Mouse (Mus musculus): Measurements from ENCODE around the gene Csmd2. TPM values are rescaled to one million over a fixed set of nuclear protein-coding genes. Genes with fewer than 3 reads are reported as not detected.

Csmd2 gene
- polyA plus RNA-seq, 1 experiment from 2014 or later: 4.3 TPM

- 51% methylated on average over 2 of the region's 2 CpGs for WGBS
- H3K27ac ChIP-seq: no peak overlapping the region
- no peaks in the 10 kb centered on the region for H3K36me3 ChIP-seq (replicated peaks)
- no peak overlapping the region for H3K4me3 ChIP-seq (replicated peaks)
- no peaks in the 10 kb centered on the region for H3K27me3 ChIP-seq
- no peak for ATAC-seq (ENCODE audit: low FRiP score)
- H3K4me1 ChIP-seq: peaks cover 4% of the 10 kb centered on the region
- no peak overlapping the region for H3K9ac ChIP-seq
- H3K9me3 ChIP-seq: no peaks in the 10 kb centered on the region
- H3K4me2 ChIP-seq: no peak overlapping the region
Observed at GRCm38 (mm10) chr4:128325511-128325910, 337.9 kb downstream of the Csmd2 start.

GRCm38 (mm10) chr4:128326755-128327154, 339.1 kb downstream of the Csmd2 start:
- Histone ChIP-seq H3K4me1 (peaks cover 5% of the 10 kb centered on the region), H3K27ac (no peak overlapping the region), H3K4me2 (no peak overlapping the region), H3K36me3 (replicated peaks) (no peaks in the 10 kb centered on the region), H3K27me3 (no peaks in the 10 kb centered on the region), H3K9me3 (no peaks in the 10 kb centered on the region), H3K9ac (no peak overlapping the region), H3K4me3 (replicated peaks) (no peak overlapping the region)
- 89% methylated on average over 4 of the region's 4 CpGs for WGBS
- ATAC-seq (ENCODE audit: low FRiP score): no peak

GRCm38 (mm10) chr4:128327421-128327820, 339.8 kb downstream of the Csmd2 start:
- Histone ChIP-seq H3K36me3 (replicated peaks) (no peaks in the 10 kb centered on the region), H3K9ac (no peak overlapping the region), H3K27ac (no peak overlapping the region), H3K9me3 (no peaks in the 10 kb centered on the region), H3K27me3 (no peaks in the 10 kb centered on the region), H3K4me3 (replicated peaks) (no peak overlapping the region), H3K4me2 (no peak overlapping the region), H3K4me1 (peaks cover 5% of the 10 kb centered on the region)
- 85% methylated on average over 6 of the region's 6 CpGs for WGBS
- no peak for ATAC-seq (ENCODE audit: low FRiP score)

- Histone ChIP-seq H3K27me3 (no peaks in the 10 kb centered on the region), H3K4me2 (no peak overlapping the region), H3K9me3 (no peaks in the 10 kb centered on the region), H3K27ac (no peak overlapping the region), H3K4me3 (replicated peaks) (no peak overlapping the region), H3K4me1 (peaks cover 5% of the 10 kb centered on the region), H3K9ac (no peak overlapping the region), H3K36me3 (replicated peaks) (no peaks in the 10 kb centered on the region)
- no peak for ATAC-seq (ENCODE audit: low FRiP score)
- 76% methylated on average over 9 of the region's 9 CpGs for WGBS
Observed at GRCm38 (mm10) chr4:128330519-128330918, 342.9 kb downstream of the Csmd2 start.

DNA sequence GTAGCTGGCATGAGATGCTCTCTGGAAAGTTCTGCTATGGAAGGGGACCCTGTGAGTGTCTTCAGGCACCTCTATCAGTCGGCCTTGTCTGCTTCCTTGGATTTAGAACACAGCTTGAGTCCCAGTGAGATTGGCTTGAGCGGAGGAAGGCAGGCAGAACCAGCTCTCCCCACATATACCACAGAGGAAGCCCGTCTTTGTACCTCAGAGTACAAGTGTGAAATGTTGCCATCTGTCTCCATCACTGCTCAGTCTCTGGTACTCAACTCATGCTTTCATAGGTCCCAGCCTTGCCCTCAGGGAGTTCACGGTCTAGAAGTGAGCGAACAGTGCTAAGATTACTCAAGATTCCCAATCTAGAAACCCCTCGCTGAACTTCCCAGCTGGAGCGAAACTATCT, 352.8 kb downstream of the Csmd2 start:
- H3K9me3 ChIP-seq: no peaks in the 10 kb centered on the region
- H3K4me3 ChIP-seq (replicated peaks): no peak overlapping the region
- 88% methylated on average over 7 of the region's 7 CpGs for WGBS
- H3K27ac ChIP-seq: no peak overlapping the region
- H3K4me1 ChIP-seq: no peaks in the 10 kb centered on the region
- H3K9ac ChIP-seq: no peak overlapping the region
- H3K27me3 ChIP-seq: no peaks in the 10 kb centered on the region
- H3K4me2 ChIP-seq: no peak overlapping the region
- no peak for ATAC-seq (ENCODE audit: low FRiP score)
- H3K36me3 ChIP-seq (replicated peaks): no peaks in the 10 kb centered on the region

- no peaks in the 10 kb centered on the region for H3K9me3 ChIP-seq
- no peak overlapping the region for H3K4me2 ChIP-seq
- H3K36me3 ChIP-seq (replicated peaks): no peaks in the 10 kb centered on the region
- H3K4me3 ChIP-seq (replicated peaks): no peak overlapping the region
- no peaks in the 10 kb centered on the region for H3K27me3 ChIP-seq
- no peak overlapping the region for H3K27ac ChIP-seq
- H3K4me1 ChIP-seq: no peaks in the 10 kb centered on the region
- H3K9ac ChIP-seq: no peak overlapping the region
- 77% methylated on average over 7 of the region's 7 CpGs for WGBS
- ATAC-seq (ENCODE audit: low FRiP score): no peak
Observed at GRCm38 (mm10) chr4:128341315-128341714, 353.7 kb downstream of the Csmd2 start.

DNA sequence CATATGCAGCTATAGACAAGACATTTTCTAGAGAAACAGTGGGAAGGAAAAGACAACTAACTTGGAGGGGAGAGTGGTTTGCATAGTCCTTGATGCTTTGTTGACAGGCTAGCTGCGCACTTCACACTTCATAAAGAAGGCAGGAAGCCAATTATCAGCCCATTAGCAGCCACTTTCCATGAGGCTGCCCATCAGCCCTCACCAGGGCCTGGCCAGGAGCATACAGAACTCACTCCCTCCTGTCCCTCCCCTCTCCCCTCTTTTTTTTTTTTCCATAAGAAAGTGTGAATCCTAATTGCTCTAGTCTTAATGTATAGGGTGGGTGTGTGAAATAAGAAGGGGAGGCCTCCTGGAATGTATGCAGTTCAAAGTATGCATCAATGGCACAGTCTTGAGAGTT, 354.6 kb downstream of the Csmd2 start:
- H3K4me2 ChIP-seq: no peak overlapping the region
- no peak overlapping the region for H3K4me3 ChIP-seq (replicated peaks)
- no peaks in the 10 kb centered on the region for H3K36me3 ChIP-seq (replicated peaks)
- no peaks in the 10 kb centered on the region for H3K9me3 ChIP-seq
- H3K27ac ChIP-seq: no peak overlapping the region
- no peak overlapping the region for H3K9ac ChIP-seq
- H3K27me3 ChIP-seq: no peaks in the 10 kb centered on the region
- WGBS: 62% methylated on average over 1 of the region's 1 CpGs
- ATAC-seq (ENCODE audit: low FRiP score): no peak
- H3K4me1 ChIP-seq: no peaks in the 10 kb centered on the region

DNA sequence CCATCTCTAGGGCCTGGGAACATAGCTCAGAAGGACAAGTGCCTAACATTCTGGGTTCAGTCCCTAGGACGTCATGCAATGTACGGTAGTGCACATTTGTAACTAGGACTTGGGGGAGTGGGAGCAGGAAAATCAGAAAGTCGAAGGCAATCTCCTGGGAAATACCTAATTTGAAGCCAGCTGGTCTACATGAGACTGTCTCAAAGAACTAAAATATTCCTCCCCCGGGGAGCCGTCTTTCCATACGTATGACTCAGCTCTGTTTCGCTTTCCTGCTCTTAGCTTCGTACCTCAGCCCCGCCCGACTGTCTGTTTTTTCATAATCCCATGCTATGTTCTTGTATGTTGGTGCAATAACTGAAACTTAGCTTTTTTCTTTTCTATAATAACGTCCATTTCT, 371.1 kb downstream of the Csmd2 start:
- Histone ChIP-seq H3K4me2 (no peak overlapping the region), H3K4me1 (no peaks in the 10 kb centered on the region), H3K27me3 (no peaks in the 10 kb centered on the region), H3K4me3 (replicated peaks) (no peak overlapping the region), H3K9me3 (no peaks in the 10 kb centered on the region), H3K9ac (no peak overlapping the region), H3K27ac (no peak overlapping the region), H3K36me3 (replicated peaks) (no peaks in the 10 kb centered on the region)
- WGBS: 93% methylated on average over 11 of the region's 11 CpGs
- no peak for ATAC-seq (ENCODE audit: low FRiP score)

GRCm38 (mm10) chr4:128365851-128366250, 378.2 kb downstream of the Csmd2 start:
- Histone ChIP-seq H3K4me3 (replicated peaks) (no peak overlapping the region), H3K9ac (no peak overlapping the region), H3K9me3 (no peaks in the 10 kb centered on the region), H3K4me2 (no peak overlapping the region), H3K4me1 (no peaks in the 10 kb centered on the region), H3K27ac (no peak overlapping the region), H3K36me3 (replicated peaks) (no peaks in the 10 kb centered on the region), H3K27me3 (no peaks in the 10 kb centered on the region)
- no peak for ATAC-seq (ENCODE audit: low FRiP score)
- WGBS: 78% methylated on average over 4 of the region's 4 CpGs

DNA sequence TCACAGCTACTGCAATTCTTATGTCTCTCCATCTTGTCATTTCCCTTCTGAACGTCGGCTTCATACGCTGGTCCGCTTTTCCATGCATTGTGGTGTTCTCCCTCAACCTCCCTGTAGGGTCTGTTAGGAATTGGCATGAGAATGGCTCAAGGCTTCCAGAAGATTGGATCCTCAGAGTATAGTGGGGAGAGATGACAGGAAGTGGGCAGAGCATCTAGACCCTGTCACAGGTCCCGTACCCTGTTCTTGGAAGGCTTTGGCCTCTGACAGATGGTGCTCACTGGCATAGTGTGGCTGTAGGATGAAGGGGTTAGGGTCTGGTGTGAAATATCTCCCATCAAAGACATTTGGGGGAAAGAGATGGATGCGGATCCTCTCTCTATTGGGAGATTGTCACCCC, 380.4 kb downstream of the Csmd2 start:
- WGBS: 96% methylated on average over 6 of the region's 6 CpGs

DNA sequence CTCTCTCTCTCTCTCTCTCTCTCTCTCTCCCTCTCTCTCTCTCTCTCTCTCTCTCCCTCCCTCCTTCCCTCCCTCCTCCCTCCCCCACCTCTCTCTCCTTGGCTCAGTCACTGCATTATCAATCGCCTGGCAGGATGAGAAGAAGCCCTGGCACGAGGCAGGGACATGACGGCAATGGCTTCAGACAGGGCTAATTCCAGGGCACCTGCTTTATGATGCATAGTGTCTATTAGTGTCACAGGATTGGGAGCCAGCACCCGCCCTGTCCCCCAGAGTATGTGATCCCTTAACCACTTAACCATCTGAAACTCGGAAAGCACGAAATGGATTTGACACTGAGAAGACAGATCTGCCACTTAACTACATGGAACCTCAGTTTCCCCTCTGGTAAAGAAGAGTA, 384.1 kb downstream of the Csmd2 start:
- Histone ChIP-seq H3K36me3 (replicated peaks) (no peaks in the 10 kb centered on the region), H3K27me3 (no peaks in the 10 kb centered on the region), H3K4me2 (no peak overlapping the region), H3K27ac (no peak overlapping the region), H3K4me3 (replicated peaks) (no peak overlapping the region), H3K4me1 (no peaks in the 10 kb centered on the region), H3K9me3 (no peaks in the 10 kb centered on the region), H3K9ac (no peak overlapping the region)
- no peak for ATAC-seq (ENCODE audit: low FRiP score)
- 84% methylated on average over 6 of the region's 6 CpGs for WGBS

More for the DNA sequence above, 380.4 kb downstream of the Csmd2 start:
- Histone ChIP-seq H3K9ac (no peak overlapping the region), H3K36me3 (replicated peaks) (no peaks in the 10 kb centered on the region), H3K4me1 (no peaks in the 10 kb centered on the region), H3K4me2 (no peak overlapping the region), H3K27ac (no peak overlapping the region), H3K4me3 (replicated peaks) (no peak overlapping the region), H3K27me3 (no peaks in the 10 kb centered on the region), H3K9me3 (no peaks in the 10 kb centered on the region)
- ATAC-seq (ENCODE audit: low FRiP score): no peak

GRCm38 (mm10) chr4:128373196-128373595, 385.5 kb downstream of the Csmd2 start:
- Histone ChIP-seq H3K4me3 (replicated peaks) (no peak overlapping the region), H3K36me3 (replicated peaks) (no peaks in the 10 kb centered on the region), H3K9ac (no peak overlapping the region), H3K27me3 (no peaks in the 10 kb centered on the region), H3K4me1 (no peaks in the 10 kb centered on the region), H3K4me2 (no peak overlapping the region), H3K27ac (no peak overlapping the region), H3K9me3 (no peaks in the 10 kb centered on the region)
- 90% methylated on average over 6 of the region's 6 CpGs for WGBS
- no peak for ATAC-seq (ENCODE audit: low FRiP score)

- no peaks in the 10 kb centered on the region for H3K4me1 ChIP-seq
- WGBS: 86% methylated on average over 5 of the region's 5 CpGs
- no peak overlapping the region for H3K9ac ChIP-seq
- H3K27ac ChIP-seq: no peak overlapping the region
- no peaks in the 10 kb centered on the region for H3K27me3 ChIP-seq
- ATAC-seq (ENCODE audit: low FRiP score): no peak
- H3K4me3 ChIP-seq (replicated peaks): no peak overlapping the region
- H3K9me3 ChIP-seq: no peaks in the 10 kb centered on the region
- no peak overlapping the region for H3K4me2 ChIP-seq
- no peaks in the 10 kb centered on the region for H3K36me3 ChIP-seq (replicated peaks)
Observed at GRCm38 (mm10) chr4:128374051-128374450, 386.4 kb downstream of the Csmd2 start.

DNA sequence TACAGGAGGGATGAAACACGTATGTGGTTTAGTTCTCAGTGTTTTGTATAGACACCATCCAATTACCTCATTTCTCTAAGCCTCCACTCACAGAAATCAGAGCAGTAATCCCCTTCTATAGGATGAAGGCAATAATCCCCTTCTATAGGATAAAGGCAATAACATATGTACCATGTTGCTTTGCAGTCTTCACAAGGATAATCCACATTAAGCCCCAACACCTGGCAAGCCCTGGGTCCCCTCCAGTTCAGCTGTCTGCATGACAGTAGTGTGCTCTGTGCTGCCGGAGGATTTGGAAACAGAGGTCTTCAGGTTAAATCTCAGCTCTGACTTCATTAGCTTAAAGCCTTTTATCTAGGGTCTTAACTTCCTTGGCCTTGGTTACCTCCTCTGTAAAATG, 391.3 kb downstream of the Csmd2 start:
- Histone ChIP-seq H3K36me3 (replicated peaks) (no peaks in the 10 kb centered on the region), H3K4me3 (replicated peaks) (no peak overlapping the region), H3K4me2 (no peak overlapping the region), H3K27me3 (no peaks in the 10 kb centered on the region), H3K4me1 (no peaks in the 10 kb centered on the region), H3K9me3 (no peaks in the 10 kb centered on the region), H3K9ac (no peak overlapping the region), H3K27ac (no peak overlapping the region)
- WGBS: 41% methylated on average over 2 of the region's 2 CpGs
- no peak for ATAC-seq (ENCODE audit: low FRiP score)

All from forebrain, embryonic 12.5 days (tissue).